Mouse (Mus musculus) T-helper 2 cell (primary cell): ENCODE results near the gene Gm49320.

Source experiments
- in situ Hi-C: fragments of 300-600 bp; cut with MboI, MseI; formaldehyde crosslinking; loops from one replicate; pipeline ENCODE4 v1.15.1; 2025; ENCODE audit warnings: high pct_unique_total_duplicates

Gene Gm49320

GRCm38 (mm10) chr8:4258233-4258632 lies 19.6 kb downstream of the Gm49320 start:
- in situ Hi-C loops = loop anchor here (5.0 kb wide), 1 partner anchor 64 kb away; no protein-coding TSS in a partner anchor

- in situ Hi-C loops = loop anchor here (5.0 kb wide), 1 partner anchor 64 kb away; no protein-coding TSS in a partner anchor
Measured at GRCm38 (mm10) chr8:4258678-4259077, 20.0 kb downstream of the Gm49320 start.

DNA sequence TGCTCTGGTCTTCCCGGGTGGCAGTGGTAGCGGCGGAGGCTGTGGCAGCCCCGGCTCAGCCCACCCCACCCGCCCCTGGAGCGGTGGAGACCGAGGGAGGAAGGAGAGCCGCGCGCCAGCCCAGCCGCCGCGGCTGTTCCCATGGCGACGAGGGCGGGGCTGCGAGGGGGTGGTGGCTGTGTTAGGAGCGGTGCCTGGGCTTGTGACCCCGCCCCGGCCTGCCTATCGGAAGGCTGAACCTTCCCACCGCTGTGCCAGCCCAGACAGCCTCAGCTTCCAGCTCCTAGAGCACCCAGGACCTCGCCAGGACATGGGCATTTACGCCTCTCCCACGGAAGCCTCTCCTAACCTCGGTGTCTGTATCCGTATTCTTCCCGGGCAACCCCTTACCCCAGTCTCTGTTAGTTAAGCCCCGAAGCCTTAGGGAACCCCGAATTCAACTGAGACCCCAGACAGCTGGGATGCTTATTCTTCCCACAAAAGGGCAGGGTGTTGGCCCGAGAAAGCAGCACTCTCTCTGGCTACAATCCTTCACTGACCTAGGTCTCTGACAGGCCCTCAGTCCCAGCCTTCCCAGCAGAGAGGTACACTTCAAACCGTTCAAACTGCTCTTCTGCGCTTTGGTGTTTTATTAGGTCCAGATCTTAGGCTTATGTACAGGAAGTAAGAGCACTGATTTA lies 20.6 kb downstream of the Gm49320 start, which contains the start of gene Ctxn1:
Gene Ctxn1 (minus strand): TSS at position 150 of the 680 bp plus-strand sequence.
- in situ Hi-C loops = loop anchor here (5.0 kb wide), 1 partner anchor 63 kb away; no protein-coding TSS in a partner anchor

DNA sequence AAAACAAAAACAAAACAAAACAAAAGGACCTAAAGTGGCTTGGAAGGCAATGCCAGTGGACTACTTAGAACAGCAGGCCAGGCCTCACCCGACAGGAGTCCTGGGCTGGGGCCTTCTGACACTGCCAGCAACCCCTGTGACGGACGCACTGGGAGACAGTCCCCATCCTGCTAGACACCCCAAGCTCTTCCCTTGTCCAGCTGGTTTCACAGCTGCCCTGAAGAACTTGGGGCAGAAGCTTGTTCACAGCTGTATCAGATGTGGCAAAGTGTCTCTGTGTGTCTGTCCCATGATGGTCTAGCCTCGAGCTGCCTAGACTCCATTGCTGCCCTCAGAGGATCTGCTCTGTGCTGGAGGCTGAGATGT lies 21.1 kb downstream of the Gm49320 start:
- in situ Hi-C loops = loop anchor here (5.0 to 10.0 kb wide), 2 partner anchors 55 to 63 kb away; no protein-coding TSS in a partner anchor

DNA sequence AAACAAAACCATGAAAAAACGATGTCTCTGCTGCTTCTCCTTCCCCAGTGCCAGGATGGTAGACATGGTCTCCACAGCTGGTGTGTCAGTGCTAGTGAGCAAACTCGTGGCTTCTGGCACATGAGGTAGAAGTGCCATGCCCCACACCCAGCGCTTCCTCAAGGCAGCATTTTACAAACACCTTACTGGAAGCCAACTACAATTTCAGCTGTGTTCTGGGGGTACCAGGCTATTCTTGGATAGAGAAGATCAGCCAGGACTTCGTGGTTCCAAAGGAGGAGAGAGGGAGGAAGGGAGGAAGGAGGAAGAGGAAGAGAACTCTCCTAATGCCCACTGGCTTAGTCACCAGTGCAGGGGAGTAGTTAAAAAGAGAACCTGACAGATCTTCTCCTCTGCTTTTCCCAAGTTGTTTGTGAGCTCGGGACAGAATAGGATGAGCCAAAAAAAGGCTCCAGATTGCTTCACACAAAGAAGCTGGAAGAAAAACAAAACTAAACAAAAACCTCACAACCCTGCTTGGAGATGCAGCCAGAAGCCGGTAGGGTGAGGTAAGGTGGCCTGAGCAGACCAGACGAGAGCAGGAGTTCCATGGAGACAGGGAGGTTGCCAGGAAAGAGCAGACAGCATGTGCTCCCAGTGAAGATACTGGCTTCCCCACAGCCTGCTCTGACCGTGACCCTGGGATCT lies 24.6 kb downstream of the Gm49320 start:
- in situ Hi-C loops = loop anchor here (10.0 kb wide), 1 partner anchor 58 kb away; no protein-coding TSS in a partner anchor

DNA sequence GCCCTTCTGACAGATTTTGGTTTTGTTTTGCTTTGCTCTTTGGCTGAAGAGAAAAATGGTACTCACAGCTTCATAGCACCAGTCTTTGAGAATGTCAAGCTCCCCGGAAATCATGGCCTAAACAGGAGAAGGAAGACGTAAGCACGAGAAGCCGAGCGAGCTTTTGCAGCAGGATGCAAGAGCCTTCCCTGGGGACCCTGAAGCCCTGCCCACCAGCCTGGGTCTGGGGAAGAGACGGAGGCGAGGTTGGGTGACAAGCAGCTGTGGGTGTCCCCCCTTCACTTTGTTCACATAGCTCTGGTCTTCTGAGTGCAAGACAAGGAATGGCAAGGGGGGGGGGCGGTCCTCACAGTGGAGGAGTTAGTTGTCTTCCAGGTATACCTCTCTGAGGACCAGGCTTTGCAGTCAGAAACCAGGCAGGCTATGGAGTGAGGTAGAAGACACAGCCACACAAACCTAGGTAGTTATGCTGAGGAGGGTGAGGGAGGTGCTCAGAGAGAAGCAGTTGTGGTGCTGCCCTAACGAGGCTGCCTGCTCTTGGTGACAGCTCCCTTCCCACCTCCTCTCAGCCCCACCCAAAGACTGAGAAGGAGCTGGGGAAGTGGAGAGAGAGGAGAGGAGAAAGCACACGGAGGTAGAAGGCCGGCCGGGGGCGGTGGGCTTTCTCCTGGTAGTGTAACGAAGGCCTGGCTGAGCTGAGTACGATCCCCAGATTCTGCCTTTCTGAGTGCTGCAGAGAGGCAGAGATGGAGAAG lies 26.7 kb downstream of the Gm49320 start:
- in situ Hi-C loops = loop anchor here (10.0 kb wide), 1 partner anchor 61 kb away; no protein-coding TSS in a partner anchor

DNA sequence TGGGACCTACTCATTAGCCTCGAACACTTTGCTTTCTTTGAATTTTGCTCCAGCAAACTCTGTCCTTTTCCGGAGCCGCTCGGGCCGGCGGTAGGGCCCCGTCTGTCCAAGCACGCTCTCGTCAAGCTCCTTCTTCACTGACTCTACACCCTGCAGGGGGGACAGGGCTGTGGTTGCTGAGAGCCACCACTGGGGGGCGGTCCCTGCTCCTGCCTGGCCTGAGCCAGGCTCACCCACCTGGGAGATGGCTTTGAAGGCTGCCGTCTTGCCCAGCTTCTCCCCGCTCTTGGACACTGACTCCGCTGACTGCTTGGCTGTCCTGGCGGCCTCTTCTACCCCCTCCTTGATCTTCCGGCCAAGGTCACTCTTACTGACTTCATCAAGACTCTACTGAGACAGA lies 29.0 kb downstream of the Gm49320 start:
- in situ Hi-C loops = loop anchor here (10.0 kb wide), 1 partner anchor 63 kb away; no protein-coding TSS in a partner anchor

- in situ Hi-C loops = loop anchor here (10.0 kb wide), 1 partner anchor 65 kb away; no protein-coding TSS in a partner anchor
Measured at GRCm38 (mm10) chr8:4269609-4270008, 30.9 kb downstream of the Gm49320 start.

- in situ Hi-C loops = no loop called here
Measured at GRCm38 (mm10) chr8:4275275-4276110, 36.8 kb downstream of the Gm49320 start, which contains the start of gene Timm44. Timm44 (minus strand) TSS chr8:4275913.

DNA sequence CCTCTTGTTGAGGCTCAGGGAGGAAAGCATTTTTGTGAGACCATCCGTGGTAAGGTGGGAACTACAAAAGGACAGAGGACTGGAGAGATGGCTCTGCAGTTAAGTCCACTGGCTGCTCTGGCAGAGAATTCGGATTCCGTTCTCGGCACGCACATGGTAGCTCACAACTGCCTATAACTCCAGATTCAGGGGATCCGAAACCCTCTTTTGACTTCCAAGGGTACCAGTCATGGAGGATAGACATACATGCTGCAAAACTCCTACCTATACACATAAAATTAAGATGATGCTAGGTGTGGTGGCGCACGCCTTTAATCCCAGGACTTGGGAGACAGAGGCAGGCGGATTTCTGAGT lies 37.4 kb downstream of the Gm49320 start:
- in situ Hi-C loops = no loop called here

GRCm38 (mm10) chr8:4292738-4293137 lies 54.1 kb downstream of the Gm49320 start:
- in situ Hi-C loops = no loop called here

DNA sequence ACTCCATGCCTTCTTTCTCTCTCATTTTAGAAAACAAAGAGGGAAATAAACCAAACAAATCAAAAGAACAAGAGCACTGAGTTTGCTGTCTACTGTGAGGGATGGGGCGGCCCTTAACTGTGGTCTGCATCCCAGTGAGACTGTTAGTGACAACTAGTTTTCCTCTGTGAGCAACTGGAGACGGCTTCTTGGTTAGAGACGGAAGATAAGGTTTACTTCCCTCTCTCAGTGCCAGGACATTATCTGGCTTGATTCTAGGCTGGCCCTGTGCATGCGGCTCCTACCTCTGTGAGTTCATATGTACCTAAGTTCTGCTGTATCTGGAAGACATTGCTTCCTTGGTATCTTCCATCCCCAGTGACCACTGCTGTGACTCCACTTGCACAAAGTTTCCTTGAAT lies 59.2 kb downstream of the Gm49320 start:
- in situ Hi-C loops = no loop called here
